Mouse (Mus musculus): ENCODE measurements around the gene Suds3. TPM values are rescaled to one million over a fixed set of nuclear protein-coding genes. Genes with fewer than 3 reads are reported as not detected.

Gene Suds3
- polyA plus RNA-seq, 2 experiments from 2014 or later = 10.7 to 13.2 TPM

Other genes starting within 250 kb of the Suds3 start
- gene Taok3, start 4.0 kb upstream of the Suds3 start, polyA plus RNA-seq (2017; shearing (Covaris generic)) = 100 to 1,000 TPM; 125 to 142 TPM
- gene Pebp1, start 171.5 kb upstream of the Suds3 start, polyA plus RNA-seq (2017; shearing (Covaris generic)) = 100 to 1,000 TPM; 133 to 140 TPM
- gene Vsig10, start 203.0 kb upstream of the Suds3 start, polyA plus RNA-seq (2017; shearing (Covaris generic)) = 1 to 10 TPM; 5.5 to 8.3 TPM
- gene Wsb2, start 241.2 kb upstream of the Suds3 start, polyA plus RNA-seq (2017; shearing (Covaris generic)) = 10 to 100 TPM in 1 of 2 experiments, 1 to 10 TPM in 1; 8.2 to 16.3 TPM

Data from CD4-positive, CD25-positive, alpha-beta regulatory T cell, adult 4 months (primary cell).